Mouse (Mus musculus): ENCODE measurements at regions not wholly inside any gene's neighbourhood (a gene's known extent, or its start where the extent isn't known, plus 50 kb on each side); places are given as distances from the start of the nearest gene placed in this dataset.

- TF ChIP-seq CTCF (IDR thresholded peaks at IDR 0.05; ENCODE audit: low read depth, low read length) (no peak), POLR2A (IDR thresholded peaks at IDR 0.05; ENCODE audit: insufficient read depth, low read length) (no peak)
Measured at GRCm38 (mm10) chr1:35836552-35836951, 231.6 kb upstream of the Hs6st1 start.

All from ES-Bruce4 (cell line).